Mouse (Mus musculus): ENCODE data around the gene Gm10447. TPM values are rescaled to one million over a fixed set of nuclear protein-coding genes. Genes with fewer than 3 reads are reported as not detected.

Gene Gm10447
- polyA plus RNA-seq, 1 experiment, result 0.02 TPM

DNA sequence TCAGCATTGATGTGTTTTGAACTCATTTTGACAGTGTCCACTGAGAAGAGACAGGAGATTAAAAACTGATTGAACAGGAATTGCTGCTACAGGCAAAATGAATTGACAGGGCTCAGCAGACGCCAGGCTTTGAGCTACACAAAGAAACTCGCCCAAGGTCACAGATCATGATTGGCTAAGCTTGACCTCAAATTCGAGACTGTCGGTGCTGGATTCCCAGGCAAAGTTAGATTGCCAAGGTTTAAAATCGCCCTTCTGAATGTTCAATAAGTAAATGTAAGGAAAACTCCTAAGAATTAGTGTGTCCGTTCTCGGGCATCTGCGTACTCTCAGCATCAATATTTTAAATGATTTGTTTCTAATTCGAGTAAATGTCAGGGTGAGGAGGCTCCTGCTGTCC is 32.5 kb upstream of the Gm10447 start:
- Histone ChIP-seq H3ac (ENCODE audit: control insufficient read depth, insufficient read length) (no peak overlapping the region), H3K4me3 (no peak overlapping the region), H3K36me3 (ENCODE audit: control insufficient read depth, insufficient read depth) (no peaks in the 10 kb centered on the region), H3K79me2 (ENCODE audit: control insufficient read depth, insufficient read depth) (no peaks in the 10 kb centered on the region), H3K27me3 (ENCODE audit: control insufficient read depth, insufficient read depth, insufficient read length) (no peaks in the 10 kb centered on the region), H3K4me2 (ENCODE audit: low read depth) (no peak overlapping the region)
- TF ChIP-seq TCF3 (IDR thresholded peaks at IDR 0.05; ENCODE audit: insufficient read length, low read depth) (no peak), REST (IDR thresholded peaks at IDR 0.05; ENCODE audit: insufficient read depth, insufficient read length) (no peak), CEBPB (IDR thresholded peaks at IDR 0.05; ENCODE audit: insufficient read depth, poor library complexity, severe bottlenecking) (no peak), E2F4 (IDR thresholded peaks at IDR 0.05; ENCODE audit: insufficient read depth) (no peak), MAX (IDR thresholded peaks at IDR 0.05; ENCODE audit: low read depth) (no peak)

GRCm38 (mm10) chr11:53489007-53489406 is 32.1 kb upstream of the Gm10447 start:
- no peak overlapping the region for H3K4me3 ChIP-seq

DNA sequence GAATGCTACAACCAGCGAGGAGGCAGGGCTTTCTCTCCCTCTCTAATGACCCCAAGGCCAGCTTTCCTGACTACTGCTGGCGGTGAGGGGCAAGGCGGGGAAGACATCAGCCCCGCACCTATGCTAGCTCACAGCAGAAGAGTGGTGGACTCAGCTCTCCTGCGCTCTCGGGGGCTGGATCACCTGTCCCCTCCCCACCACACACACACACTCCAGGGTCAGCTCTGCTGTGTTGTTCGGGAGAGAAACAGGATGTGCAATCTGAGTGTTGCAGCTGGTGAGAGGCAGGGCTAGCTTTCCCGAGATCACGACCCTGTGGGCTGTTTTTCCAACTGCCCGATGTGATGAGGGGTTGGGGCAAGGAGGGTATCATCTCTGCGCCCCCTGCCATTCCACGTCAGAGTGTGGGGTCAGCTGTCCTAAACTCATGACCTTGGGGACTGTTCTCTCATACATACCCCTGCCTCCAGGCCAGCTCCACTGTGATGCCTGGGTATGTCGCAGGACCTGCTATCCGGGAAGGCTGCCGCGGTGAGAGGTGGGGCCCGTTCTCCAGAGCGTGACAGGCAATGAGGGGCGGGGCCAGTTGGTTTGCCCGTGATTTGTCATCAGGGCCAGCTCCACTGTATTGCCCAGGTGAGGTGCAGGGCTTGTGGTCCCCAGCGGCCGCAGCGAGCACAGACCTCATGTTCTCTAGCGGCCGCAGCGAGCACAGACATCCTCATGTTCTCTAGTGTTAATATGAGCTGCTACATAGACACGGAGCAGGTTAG is 30.1 kb upstream of the Gm10447 start:
- no peaks in the 10 kb centered on the region for H3K36me3 ChIP-seq (ENCODE audit: control insufficient read depth, insufficient read depth)
- H3ac ChIP-seq (ENCODE audit: control insufficient read depth, insufficient read length), result no peak overlapping the region
- H3K4me2 ChIP-seq (ENCODE audit: low read depth), result no peak overlapping the region
- no peaks in the 10 kb centered on the region for H3K79me2 ChIP-seq (ENCODE audit: control insufficient read depth, insufficient read depth)
- no peak for TF ChIP-seq E2F4 (IDR thresholded peaks at IDR 0.05; ENCODE audit: insufficient read depth)
- TF ChIP-seq USF1 (IDR thresholded peaks at IDR 0.05; ENCODE audit: low read depth), result no peak
- TF ChIP-seq MAX (IDR thresholded peaks at IDR 0.05; ENCODE audit: low read depth), result no peak
- no peak for TF ChIP-seq REST (IDR thresholded peaks at IDR 0.05; ENCODE audit: insufficient read depth, insufficient read length)
- no peak for TF ChIP-seq MYOG (IDR thresholded peaks at IDR 0.05; ENCODE audit: control insufficient read depth in 1 of 3, insufficient read depth in 1 of 3, insufficient read length in 2 of 3, low read depth in 2 of 3)
- TF ChIP-seq MYOD1 (IDR thresholded peaks at IDR 0.05; ENCODE audit: control insufficient read depth in 1 of 3, insufficient read length in 2 of 3, low read depth in 2 of 3), result no peak
- TF ChIP-seq TCF3 (IDR thresholded peaks at IDR 0.05; ENCODE audit: insufficient read length, low read depth), result no peak
- TF ChIP-seq TCF12 (IDR thresholded peaks at IDR 0.05; ENCODE audit: insufficient read depth, poor library complexity, severe bottlenecking), result no peak
- no peak for TF ChIP-seq CEBPB (IDR thresholded peaks at IDR 0.05; ENCODE audit: insufficient read depth, poor library complexity, severe bottlenecking)
- TF ChIP-seq POLR2A (IDR thresholded peaks at IDR 0.05; ENCODE audit: insufficient read length, low read depth), result no peak
- no peaks in the 10 kb centered on the region for H3K27me3 ChIP-seq (ENCODE audit: control insufficient read depth, insufficient read depth, insufficient read length)
- no peak overlapping the region for H3K4me3 ChIP-seq

More at GRCm38 (mm10) chr11:53489007-53489406, 32.1 kb upstream of the Gm10447 start:
- TF ChIP-seq REST (IDR thresholded peaks at IDR 0.05; ENCODE audit: insufficient read depth, insufficient read length) (no peak), MYOG (IDR thresholded peaks at IDR 0.05; ENCODE audit: control insufficient read depth in 1 of 3, insufficient read depth in 1 of 3, insufficient read length in 2 of 3, low read depth in 2 of 3) (no peak), POLR2AphosphoS2 (IDR thresholded peaks at IDR 0.05; ENCODE audit: insufficient read length, low read depth) (no peak), TCF12 (IDR thresholded peaks at IDR 0.05; ENCODE audit: insufficient read depth, poor library complexity, severe bottlenecking) (no peak), TCF3 (IDR thresholded peaks at IDR 0.05; ENCODE audit: insufficient read length, low read depth) (no peak), POLR2A (IDR thresholded peaks at IDR 0.05; ENCODE audit: insufficient read length, low read depth) (no peak), USF1 (IDR thresholded peaks at IDR 0.05; ENCODE audit: low read depth) (no peak), CEBPB (IDR thresholded peaks at IDR 0.05; ENCODE audit: insufficient read depth, poor library complexity, severe bottlenecking) (no peak), MYOD1 (IDR thresholded peaks at IDR 0.05; ENCODE audit: control insufficient read depth in 1 of 3, insufficient read length in 2 of 3, low read depth in 2 of 3) (no peak), SRF (IDR thresholded peaks at IDR 0.05; ENCODE audit: control insufficient read depth, insufficient read length, low read depth) (no peak), E2F4 (IDR thresholded peaks at IDR 0.05; ENCODE audit: insufficient read depth) (no peak), MAX (IDR thresholded peaks at IDR 0.05; ENCODE audit: low read depth) (no peak)
- Histone ChIP-seq H3K27me3 (ENCODE audit: control insufficient read depth, insufficient read depth, insufficient read length) (no peaks in the 10 kb centered on the region), H3K36me3 (ENCODE audit: control insufficient read depth, insufficient read depth) (no peaks in the 10 kb centered on the region), H3K79me2 (ENCODE audit: control insufficient read depth, insufficient read depth) (no peaks in the 10 kb centered on the region), H3ac (ENCODE audit: control insufficient read depth, insufficient read length) (no peak overlapping the region), H3K4me2 (ENCODE audit: low read depth) (no peak overlapping the region)

GRCm38 (mm10) chr11:53486351-53486750 is 29.4 kb upstream of the Gm10447 start:
- H3K27me3 ChIP-seq (ENCODE audit: control insufficient read depth, insufficient read depth, insufficient read length), result no peaks in the 10 kb centered on the region
- no peak overlapping the region for H3ac ChIP-seq (ENCODE audit: control insufficient read depth, insufficient read length)
- no peak overlapping the region for H3K4me2 ChIP-seq (ENCODE audit: low read depth)
- no peak overlapping the region for H3K4me3 ChIP-seq
- H3K36me3 ChIP-seq (ENCODE audit: control insufficient read depth, insufficient read depth), result no peaks in the 10 kb centered on the region
- TF ChIP-seq REST (IDR thresholded peaks at IDR 0.05; ENCODE audit: insufficient read depth, insufficient read length) (no peak), USF1 (IDR thresholded peaks at IDR 0.05; ENCODE audit: low read depth) (no peak), E2F4 (IDR thresholded peaks at IDR 0.05; ENCODE audit: insufficient read depth) (no peak), TCF3 (IDR thresholded peaks at IDR 0.05; ENCODE audit: insufficient read length, low read depth) (no peak), TCF12 (IDR thresholded peaks at IDR 0.05; ENCODE audit: insufficient read depth, poor library complexity, severe bottlenecking) (no peak), MAX (IDR thresholded peaks at IDR 0.05; ENCODE audit: low read depth) (no peak), CEBPB (IDR thresholded peaks at IDR 0.05; ENCODE audit: insufficient read depth, poor library complexity, severe bottlenecking) (no peak), SRF (IDR thresholded peaks at IDR 0.05; ENCODE audit: control insufficient read depth, insufficient read length, low read depth) (no peak), POLR2A (IDR thresholded peaks at IDR 0.05; ENCODE audit: insufficient read length, low read depth) (no peak)
- H3K79me2 ChIP-seq (ENCODE audit: control insufficient read depth, insufficient read depth), result no peaks in the 10 kb centered on the region

DNA sequence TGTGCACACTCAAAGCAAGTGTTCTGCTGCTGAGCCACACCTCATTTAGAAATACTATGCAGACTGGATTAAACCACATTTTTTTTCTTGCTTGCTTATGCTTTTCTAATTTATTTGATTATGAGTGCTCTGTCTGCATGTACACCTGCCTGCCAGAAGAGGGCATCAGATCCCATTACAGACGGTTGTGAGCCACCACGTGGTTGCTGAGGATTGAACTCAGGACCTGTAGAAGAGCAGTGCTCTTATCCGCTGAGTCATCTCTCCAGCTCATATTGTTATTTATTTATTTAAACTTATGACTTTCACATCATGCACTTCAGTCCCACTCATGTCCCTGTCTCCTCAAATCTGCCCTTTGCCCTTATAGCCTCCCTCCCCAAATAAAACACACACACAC is 28.8 kb upstream of the Gm10447 start:
- no peaks in the 10 kb centered on the region for H3K79me2 ChIP-seq (ENCODE audit: control insufficient read depth, insufficient read depth)
- H3K4me2 ChIP-seq (ENCODE audit: low read depth), result no peak overlapping the region
- H3K4me3 ChIP-seq, result no peak overlapping the region
- TF ChIP-seq USF1 (IDR thresholded peaks at IDR 0.05; ENCODE audit: low read depth), result peak; percentile 34
- no peak for TF ChIP-seq TCF12 (IDR thresholded peaks at IDR 0.05; ENCODE audit: insufficient read depth, poor library complexity, severe bottlenecking)
- H3ac ChIP-seq (ENCODE audit: control insufficient read depth, insufficient read length), result no peak overlapping the region
- H3K27me3 ChIP-seq (ENCODE audit: control insufficient read depth, insufficient read depth, insufficient read length), result no peaks in the 10 kb centered on the region
- no peaks in the 10 kb centered on the region for H3K36me3 ChIP-seq (ENCODE audit: control insufficient read depth, insufficient read depth)

All from myocyte (in vitro differentiated cells).